Mouse (Mus musculus): ENCODE results near the gene Cebpa.

DNA sequence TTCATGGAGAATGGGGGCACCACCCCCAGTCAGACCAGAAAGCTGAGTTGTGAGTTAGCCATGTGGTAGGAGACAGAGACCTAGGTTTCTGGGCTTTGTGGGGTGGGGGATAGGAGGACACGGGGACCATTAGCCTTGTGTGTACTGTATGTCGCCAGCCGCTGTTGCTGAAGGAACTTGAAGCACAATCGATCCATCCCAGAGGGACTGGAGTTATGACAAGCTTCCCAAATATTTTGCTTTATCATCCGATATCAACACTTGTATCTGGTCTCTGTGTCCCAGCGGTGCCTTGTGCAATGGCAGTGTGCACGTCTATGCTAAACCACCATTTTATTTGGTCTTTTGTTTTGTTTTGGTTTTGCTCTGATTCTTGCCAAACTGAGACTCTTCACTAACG lies 2.1 kb downstream of the Cebpa start:
- TF ChIP-seq CTCF (conservative IDR thresholded peaks at IDR 0.05; ENCODE audit: low read length) (no peak), POU5F1 (IDR thresholded peaks at IDR 0.05; ENCODE audit: borderline replicate concordance, low read length) (no peak)

Measured in E14TG2a.4 (cell line).